Mouse (Mus musculus): Measurements from ENCODE around the gene 5730596B20Rik. TPM values are rescaled to one million over a fixed set of nuclear protein-coding genes. Genes with fewer than 3 reads are reported as not detected.

5730596B20Rik gene
- polyA plus RNA-seq, 1 experiment from 2014 or later = 1.3 TPM

- H3K36me3 ChIP-seq (ENCODE audit: insufficient read depth, low read length) = no peaks in the 10 kb centered on the region
- no peak for TF ChIP-seq CTCF (IDR thresholded peaks at IDR 0.05; ENCODE audit: low read depth)
- H3K27me3 ChIP-seq (ENCODE audit: insufficient read depth, low read length) = no peaks in the 10 kb centered on the region
- peak overlapping the region; percentile 21 for H3K4me3 ChIP-seq (replicated peaks; ENCODE audit: low read depth, low read length)
- ATAC-seq (replicated peaks; ENCODE audit: low FRiP score, low read depth) = peak; percentile 74
- peak overlapping the region; percentile 85 for H3K27ac ChIP-seq
- H3K9me3 ChIP-seq (replicated peaks; ENCODE audit: low read length) = no peaks in the 10 kb centered on the region
- H3K9ac ChIP-seq (ENCODE audit: low read depth, low read length) = peak overlapping the region; percentile 43; the same call in 1 of the 2 replicates
- peaks cover 39% of the 10 kb centered on the region for H3K4me1 ChIP-seq (replicated peaks; ENCODE audit: insufficient read depth, low read length)
- peak; percentile 97 for DNase-seq (ENCODE audit: low spot score)
- H3K4me2 ChIP-seq (ENCODE audit: low read length) = peak overlapping the region; percentile 67
- WGBS = 1% methylated on average over 35 of the region's 35 CpGs
Observed at GRCm38 (mm10) chr6:52172501-52172900, 4.8 kb upstream of the 5730596B20Rik start.

GRCm38 (mm10) chr6:52173648-52174047 is 3.6 kb upstream of the 5730596B20Rik start:
- Histone ChIP-seq H3K9me3 (replicated peaks; ENCODE audit: low read length) (no peaks in the 10 kb centered on the region), H3K9ac (ENCODE audit: low read depth, low read length) (no peak overlapping the region), H3K27me3 (ENCODE audit: insufficient read depth, low read length) (no peaks in the 10 kb centered on the region), H3K36me3 (ENCODE audit: insufficient read depth, low read length) (no peaks in the 10 kb centered on the region), H3K27ac (peak overlapping the region; percentile 85), H3K4me1 (replicated peaks; ENCODE audit: insufficient read depth, low read length) (peaks cover 35% of the 10 kb centered on the region), H3K4me3 (replicated peaks; ENCODE audit: low read depth, low read length) (no peak overlapping the region), H3K4me2 (ENCODE audit: low read length) (peak overlapping the region; percentile 67; the same call in 1 of the 2 replicates)
- WGBS = 4% methylated on average over 4 of the region's 4 CpGs
- no peak for ATAC-seq (replicated peaks; ENCODE audit: low FRiP score, low read depth)
- TF ChIP-seq CTCF (IDR thresholded peaks at IDR 0.05; ENCODE audit: low read depth) = no peak
- no peak for DNase-seq (ENCODE audit: low spot score)

GRCm38 (mm10) chr6:52174968-52175751 is 2.1 kb upstream of the 5730596B20Rik start:
- H3K9ac ChIP-seq (ENCODE audit: low read depth, low read length) = peak overlapping the region; percentile 88
- H3K4me2 ChIP-seq (ENCODE audit: low read length) = peak overlapping the region; percentile 81
- no peaks in the 10 kb centered on the region for H3K36me3 ChIP-seq (ENCODE audit: insufficient read depth, low read length)
- H3K9me3 ChIP-seq (replicated peaks; ENCODE audit: low read length) = no peaks in the 10 kb centered on the region
- H3K4me1 ChIP-seq (replicated peaks; ENCODE audit: insufficient read depth, low read length) = peaks cover 40% of the 10 kb centered on the region
- no peaks in the 10 kb centered on the region for H3K27me3 ChIP-seq (ENCODE audit: insufficient read depth, low read length)
- peak overlapping the region; percentile 66 for H3K4me3 ChIP-seq (replicated peaks; ENCODE audit: low read depth, low read length)
- ATAC-seq (replicated peaks; ENCODE audit: low FRiP score, low read depth) (peak; percentile 52), DNase-seq (ENCODE audit: low spot score) (peak; percentile 94)
- peak overlapping the region; percentile 96 for H3K27ac ChIP-seq
- 2% methylated on average over 41 of the region's 41 CpGs for WGBS
- TF ChIP-seq CTCF (IDR thresholded peaks at IDR 0.05; ENCODE audit: low read depth) = no peak

- TF ChIP-seq CTCF (IDR thresholded peaks at IDR 0.05; ENCODE audit: low read depth) = no peak
- no peaks in the 10 kb centered on the region for H3K36me3 ChIP-seq (ENCODE audit: insufficient read depth, low read length)
- 1% methylated on average over 24 of the region's 35 CpGs for WGBS
- H3K4me1 ChIP-seq (replicated peaks; ENCODE audit: insufficient read depth, low read length) = peaks cover 42% of the 10 kb centered on the region
- peak overlapping the region; percentile 66 for H3K4me3 ChIP-seq (replicated peaks; ENCODE audit: low read depth, low read length)
- ATAC-seq (replicated peaks; ENCODE audit: low FRiP score, low read depth) (peak; percentile 8), DNase-seq (ENCODE audit: low spot score) (no peak)
- H3K27ac ChIP-seq = peak overlapping the region; percentile 96
- H3K27me3 ChIP-seq (ENCODE audit: insufficient read depth, low read length) = no peaks in the 10 kb centered on the region
- peak overlapping the region; percentile 81 for H3K4me2 ChIP-seq (ENCODE audit: low read length)
- H3K9me3 ChIP-seq (replicated peaks; ENCODE audit: low read length) = no peaks in the 10 kb centered on the region
- H3K9ac ChIP-seq (ENCODE audit: low read depth, low read length) = peak overlapping the region; percentile 88
Observed at GRCm38 (mm10) chr6:52175864-52176263, 1.4 kb upstream of the 5730596B20Rik start.

- H3K4me2 ChIP-seq (ENCODE audit: low read length) = peak overlapping the region; percentile 81
- no peaks in the 10 kb centered on the region for H3K9me3 ChIP-seq (replicated peaks; ENCODE audit: low read length)
- peak overlapping the region; percentile 66 for H3K4me3 ChIP-seq (replicated peaks; ENCODE audit: low read depth, low read length)
- 0 out of 2 replicates have a peak, but pooled peaks cover 2% of the 10 kb centered on the region for H3K36me3 ChIP-seq (ENCODE audit: insufficient read depth, low read length)
- 7% methylated on average over 6 of the region's 6 CpGs for WGBS
- peak overlapping the region; percentile 96 for H3K27ac ChIP-seq
- peaks cover 42% of the 10 kb centered on the region for H3K4me1 ChIP-seq (replicated peaks; ENCODE audit: insufficient read depth, low read length)
- no peak for TF ChIP-seq CTCF (IDR thresholded peaks at IDR 0.05; ENCODE audit: low read depth)
- DNase-seq (ENCODE audit: low spot score) = no peak
- H3K27me3 ChIP-seq (ENCODE audit: insufficient read depth, low read length) = no peaks in the 10 kb centered on the region
- ATAC-seq (replicated peaks; ENCODE audit: low FRiP score, low read depth) = no peak
- peak overlapping the region; percentile 88 for H3K9ac ChIP-seq (ENCODE audit: low read depth, low read length)
Observed at GRCm38 (mm10) chr6:52176391-52176790, 907 bp upstream of the 5730596B20Rik start.

- no peak for DNase-seq (ENCODE audit: low spot score)
- ATAC-seq (replicated peaks; ENCODE audit: low FRiP score, low read depth) = no peak
- WGBS = 18% methylated on average over 9 of the region's 9 CpGs
Observed at GRCm38 (mm10) chr6:52177806-52178205, 508 bp downstream of the 5730596B20Rik start.

More at GRCm38 (mm10) chr6:52177806-52178205, 508 bp downstream of the 5730596B20Rik start:
- Histone ChIP-seq H3K27ac (peak overlapping the region; percentile 96), H3K4me1 (replicated peaks; ENCODE audit: insufficient read depth, low read length) (peaks cover 50% of the 10 kb centered on the region), H3K9me3 (replicated peaks; ENCODE audit: low read length) (no peaks in the 10 kb centered on the region), H3K27me3 (ENCODE audit: insufficient read depth, low read length) (no peaks in the 10 kb centered on the region), H3K36me3 (ENCODE audit: insufficient read depth, low read length) (0 out of 2 replicates have a peak, but pooled peaks cover 3% of the 10 kb centered on the region), H3K4me2 (ENCODE audit: low read length) (peak overlapping the region; percentile 81), H3K9ac (ENCODE audit: low read depth, low read length) (peak overlapping the region; percentile 88; the same call in 1 of the 2 replicates), H3K4me3 (replicated peaks; ENCODE audit: low read depth, low read length) (peak overlapping the region; percentile 38)
- TF ChIP-seq CTCF (IDR thresholded peaks at IDR 0.05; ENCODE audit: low read depth) = no peak

Data from kidney, postnatal 0 days (tissue).